Mouse (Mus musculus) E14TG2a.4 (cell line): ENCODE data around the gene Krt83.

ENCODE experiments used
- CTCF ChIP-seq: conservative IDR thresholded peaks from 2 replicates; pipeline ENCODE4 v1.5.1; 2014; ENCODE audit warnings: low read length
- POU5F1 ChIP-seq: IDR thresholded peaks from 2 replicates; pipeline ENCODE4 v1.6.1; 2014; ENCODE audit warnings: low read length, borderline replicate concordance

GRCm38 (mm10) chr15:101436611-101437010 is 54.7 kb downstream of the Krt83 start:
- TF ChIP-seq CTCF (no peak), POU5F1 (no peak)
